Mouse (Mus musculus): ENCODE data around the gene Thbs2. TPM values are rescaled to one million over a fixed set of nuclear protein-coding genes. Genes with fewer than 3 reads are reported as not detected.

The Thbs2 gene
- polyA plus RNA-seq, 1 experiment from 2014 or later = 32.6 TPM

DNA sequence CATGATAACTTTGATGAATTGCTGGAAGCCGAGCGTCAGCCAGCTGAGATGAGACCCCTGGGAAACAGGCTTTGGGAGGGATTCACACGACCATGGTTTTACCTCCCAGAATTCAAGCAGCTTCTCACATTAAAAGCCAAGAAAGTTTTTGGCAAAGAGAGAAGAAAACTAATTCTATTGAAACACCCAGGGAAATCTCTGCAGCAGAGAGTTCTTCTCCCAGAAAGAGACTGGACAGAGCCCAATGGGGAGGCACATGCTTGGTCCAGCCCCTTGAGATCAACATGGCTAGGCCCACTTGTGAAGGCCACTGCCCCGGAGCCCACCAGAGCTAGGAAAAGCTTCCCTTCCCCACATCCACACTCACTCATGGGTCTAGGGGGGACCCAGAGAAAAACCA is 26.9 kb upstream of the Thbs2 start:
- no peak for ATAC-seq (ENCODE audit: insufficient number of reproducible peaks, insufficient read depth, low FRiP score, low read depth)
- WGBS = 72% methylated on average over 4 of the region's 4 CpGs
- H3K27ac ChIP-seq (ENCODE audit: low read length) = no peak overlapping the region

DNA sequence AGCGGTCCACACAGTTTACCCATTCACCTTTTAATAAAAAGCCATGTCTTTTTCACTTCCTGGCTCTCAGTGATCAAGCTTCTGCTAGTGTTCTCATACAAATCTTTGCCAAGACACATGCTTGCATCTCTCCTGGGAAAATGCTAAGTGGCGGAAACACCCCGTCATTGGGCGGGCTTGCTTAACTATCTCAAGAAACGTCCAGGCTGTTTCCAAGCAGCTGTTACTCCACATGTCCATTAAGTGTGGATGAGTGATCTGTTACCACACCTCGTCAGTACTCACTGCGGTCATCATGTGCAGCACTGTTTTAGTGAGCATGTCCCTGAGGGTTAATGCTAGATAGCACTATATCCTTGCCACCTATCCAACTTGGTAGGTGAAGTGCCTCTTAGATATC is 26.2 kb upstream of the Thbs2 start:
- H3K27me3 ChIP-seq (ENCODE audit: control insufficient read depth, insufficient read depth, low read length) = no peaks in the 10 kb centered on the region
- WGBS = 83% methylated on average over 7 of the region's 7 CpGs
- ATAC-seq (ENCODE audit: insufficient number of reproducible peaks, insufficient read depth, low FRiP score, low read depth) = no peak
- H3K9me3 ChIP-seq (ENCODE audit: control insufficient read depth, low read depth, low read length) = no peaks in the 10 kb centered on the region
- no peak overlapping the region for H3K4me2 ChIP-seq (replicated peaks; ENCODE audit: low read depth, low read length)
- H3K4me1 ChIP-seq (ENCODE audit: control insufficient read depth, insufficient read depth, low read length) = peaks cover 10% of the 10 kb centered on the region; the same call in 1 of the 2 replicates
- H3K9ac ChIP-seq (replicated peaks; ENCODE audit: low read depth, low read length) = no peak overlapping the region
- no peak overlapping the region for H3K27ac ChIP-seq (ENCODE audit: low read length)
- no peaks in the 10 kb centered on the region for H3K36me3 ChIP-seq (ENCODE audit: control insufficient read depth, insufficient read depth, low read length)
- no peak overlapping the region for H3K4me3 ChIP-seq (ENCODE audit: low read depth, low read length)

More for the DNA sequence above, 26.9 kb upstream of the Thbs2 start:
- Histone ChIP-seq H3K4me2 (replicated peaks; ENCODE audit: low read depth, low read length) (no peak overlapping the region), H3K9ac (replicated peaks; ENCODE audit: low read depth, low read length) (no peak overlapping the region), H3K4me3 (ENCODE audit: low read depth, low read length) (no peak overlapping the region), H3K36me3 (ENCODE audit: control insufficient read depth, insufficient read depth, low read length) (no peaks in the 10 kb centered on the region), H3K27me3 (ENCODE audit: control insufficient read depth, insufficient read depth, low read length) (no peaks in the 10 kb centered on the region), H3K4me1 (ENCODE audit: control insufficient read depth, insufficient read depth, low read length) (peaks cover 10% of the 10 kb centered on the region; the same call in 1 of the 2 replicates), H3K9me3 (ENCODE audit: control insufficient read depth, low read depth, low read length) (no peaks in the 10 kb centered on the region)

DNA sequence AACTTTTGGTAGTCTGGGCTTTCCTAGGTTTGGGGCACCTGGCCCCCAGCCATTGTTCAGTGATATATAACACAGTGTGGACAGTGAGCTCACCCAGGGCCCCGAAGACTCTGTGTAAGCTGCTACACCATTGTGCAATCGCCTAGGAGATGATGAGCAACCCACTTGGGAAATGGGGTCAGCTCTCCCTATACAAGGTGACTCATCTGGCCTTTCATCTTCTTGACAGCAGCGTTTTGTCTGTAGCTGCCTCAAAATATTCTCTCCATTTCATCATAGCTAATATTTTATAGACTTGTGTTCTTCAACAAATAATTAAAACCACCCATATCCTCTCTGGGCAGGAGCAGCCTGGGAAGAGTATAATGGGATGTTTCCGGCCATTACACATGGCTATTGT is 24.8 kb upstream of the Thbs2 start:
- no peak for ATAC-seq (ENCODE audit: insufficient number of reproducible peaks, insufficient read depth, low FRiP score, low read depth)
- Histone ChIP-seq H3K36me3 (ENCODE audit: control insufficient read depth, insufficient read depth, low read length) (no peaks in the 10 kb centered on the region), H3K9me3 (ENCODE audit: control insufficient read depth, low read depth, low read length) (no peaks in the 10 kb centered on the region), H3K9ac (replicated peaks; ENCODE audit: low read depth, low read length) (no peak overlapping the region), H3K4me3 (ENCODE audit: low read depth, low read length) (no peak overlapping the region), H3K27me3 (ENCODE audit: control insufficient read depth, insufficient read depth, low read length) (no peaks in the 10 kb centered on the region), H3K4me1 (ENCODE audit: control insufficient read depth, insufficient read depth, low read length) (peaks cover 10% of the 10 kb centered on the region; the same call in 1 of the 2 replicates), H3K27ac (ENCODE audit: low read length) (no peak overlapping the region), H3K4me2 (replicated peaks; ENCODE audit: low read depth, low read length) (no peak overlapping the region)
- 55% methylated on average over 4 of the region's 4 CpGs for WGBS

DNA sequence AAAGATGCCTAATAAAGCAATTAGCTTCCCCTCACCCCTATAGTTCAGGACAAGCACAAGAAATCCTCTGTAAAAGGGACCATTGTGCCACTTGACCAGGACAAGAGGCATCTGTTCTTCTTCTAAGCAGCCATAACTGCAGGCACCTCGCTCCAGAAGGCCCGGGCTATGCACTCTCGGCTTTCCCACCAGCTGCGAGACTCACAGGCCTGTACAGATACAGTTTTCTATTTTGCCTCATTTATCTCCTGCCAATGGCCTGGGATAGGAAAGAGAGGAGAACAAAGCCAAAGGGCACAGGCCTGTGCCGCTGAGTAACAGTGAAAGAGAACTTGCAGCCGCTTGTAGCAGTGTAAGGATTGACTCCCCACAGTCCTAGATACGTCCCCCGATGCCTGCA is 20.7 kb upstream of the Thbs2 start:
- Histone ChIP-seq H3K4me3 (ENCODE audit: low read depth, low read length) (no peak overlapping the region), H3K4me2 (replicated peaks; ENCODE audit: low read depth, low read length) (no peak overlapping the region), H3K27ac (ENCODE audit: low read length) (no peak overlapping the region; the same call in 1 of the 2 replicates), H3K9ac (replicated peaks; ENCODE audit: low read depth, low read length) (no peak overlapping the region), H3K36me3 (ENCODE audit: control insufficient read depth, insufficient read depth, low read length) (no peaks in the 10 kb centered on the region), H3K9me3 (ENCODE audit: control insufficient read depth, low read depth, low read length) (no peaks in the 10 kb centered on the region), H3K4me1 (ENCODE audit: control insufficient read depth, insufficient read depth, low read length) (no peaks in the 10 kb centered on the region), H3K27me3 (ENCODE audit: control insufficient read depth, insufficient read depth, low read length) (no peaks in the 10 kb centered on the region)
- no peak for ATAC-seq (ENCODE audit: insufficient number of reproducible peaks, insufficient read depth, low FRiP score, low read depth)
- 61% methylated on average over 8 of the region's 8 CpGs for WGBS

DNA sequence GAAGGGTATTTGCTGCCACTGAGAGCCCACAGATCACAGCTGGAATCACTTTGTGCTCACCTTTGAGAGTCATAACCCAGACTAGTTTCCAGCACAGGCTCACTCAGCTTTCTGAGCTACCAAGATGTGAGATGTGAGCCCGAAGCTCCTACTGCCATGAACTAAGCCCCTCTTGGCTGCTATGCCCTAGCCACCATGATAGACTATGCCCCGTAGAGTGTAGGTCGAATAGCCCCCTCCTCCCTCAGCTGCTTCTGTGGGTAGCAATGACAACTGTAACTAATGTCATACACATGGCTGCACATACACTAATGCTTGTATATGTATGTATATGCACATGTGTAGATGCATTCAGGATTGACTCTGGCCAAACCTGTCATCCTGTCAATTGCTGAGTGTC is 20.3 kb upstream of the Thbs2 start:
- H3K9ac ChIP-seq (replicated peaks; ENCODE audit: low read depth, low read length) = no peak overlapping the region
- no peaks in the 10 kb centered on the region for H3K36me3 ChIP-seq (ENCODE audit: control insufficient read depth, insufficient read depth, low read length)
- no peak overlapping the region for H3K4me3 ChIP-seq (ENCODE audit: low read depth, low read length)
- no peaks in the 10 kb centered on the region for H3K9me3 ChIP-seq (ENCODE audit: control insufficient read depth, low read depth, low read length)
- H3K27ac ChIP-seq (ENCODE audit: low read length) = no peak overlapping the region
- no peak overlapping the region for H3K4me2 ChIP-seq (replicated peaks; ENCODE audit: low read depth, low read length)
- H3K27me3 ChIP-seq (ENCODE audit: control insufficient read depth, insufficient read depth, low read length) = no peaks in the 10 kb centered on the region
- no peaks in the 10 kb centered on the region for H3K4me1 ChIP-seq (ENCODE audit: control insufficient read depth, insufficient read depth, low read length)
- WGBS = 87% methylated on average over 3 of the region's 3 CpGs
- ATAC-seq (ENCODE audit: insufficient number of reproducible peaks, insufficient read depth, low FRiP score, low read depth) = no peak

DNA sequence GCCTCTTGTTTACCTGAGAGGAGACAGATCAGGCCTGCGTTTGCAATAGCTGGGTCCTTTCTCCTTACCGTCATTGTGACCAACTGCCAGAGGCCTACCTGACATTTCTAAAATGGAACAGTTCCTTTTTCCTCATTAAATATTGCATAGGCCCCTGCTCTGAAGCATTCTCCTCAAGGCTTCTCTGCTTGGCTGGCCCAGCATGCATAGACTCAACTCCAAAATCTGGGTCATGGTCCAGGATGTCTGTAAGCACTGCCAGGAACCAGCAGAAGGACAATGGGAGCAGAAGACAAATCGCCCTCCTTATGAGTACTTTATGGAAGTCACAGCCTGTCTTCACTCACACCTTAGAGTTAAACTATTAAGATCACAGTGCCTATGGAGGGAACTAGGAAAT is 17.7 kb upstream of the Thbs2 start:
- H3K36me3 ChIP-seq (ENCODE audit: control insufficient read depth, insufficient read depth, low read length) = no peaks in the 10 kb centered on the region
- ATAC-seq (ENCODE audit: insufficient number of reproducible peaks, insufficient read depth, low FRiP score, low read depth) = no peak
- no peak overlapping the region for H3K4me2 ChIP-seq (replicated peaks; ENCODE audit: low read depth, low read length)
- H3K9me3 ChIP-seq (ENCODE audit: control insufficient read depth, low read depth, low read length) = no peaks in the 10 kb centered on the region
- H3K27me3 ChIP-seq (ENCODE audit: control insufficient read depth, insufficient read depth, low read length) = no peaks in the 10 kb centered on the region
- no peaks in the 10 kb centered on the region for H3K4me1 ChIP-seq (ENCODE audit: control insufficient read depth, insufficient read depth, low read length)
- H3K4me3 ChIP-seq (ENCODE audit: low read depth, low read length) = no peak overlapping the region
- no peak overlapping the region for H3K9ac ChIP-seq (replicated peaks; ENCODE audit: low read depth, low read length)
- no peak overlapping the region for H3K27ac ChIP-seq (ENCODE audit: low read length)
- 81% methylated on average over 3 of the region's 3 CpGs for WGBS

DNA sequence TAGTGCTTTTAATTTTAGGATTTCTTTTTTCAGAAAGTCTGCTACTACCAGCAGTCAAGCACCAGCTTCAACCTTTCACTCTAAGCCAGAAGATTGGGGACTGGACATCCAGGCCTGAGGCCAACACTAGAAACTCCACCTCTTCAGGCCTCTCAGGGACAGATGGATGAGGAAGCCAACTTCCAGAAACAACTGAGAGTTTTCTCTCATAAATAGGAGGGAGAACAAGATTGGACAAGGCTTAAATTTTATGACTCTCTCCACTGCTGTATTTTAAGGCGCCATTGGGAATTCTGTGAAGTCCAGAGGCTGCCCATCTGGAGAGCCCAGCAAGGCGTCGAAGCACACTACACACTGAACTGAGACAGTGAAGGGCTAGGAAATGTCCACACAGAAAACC is 17.0 kb upstream of the Thbs2 start:
- Histone ChIP-seq H3K9ac (replicated peaks; ENCODE audit: low read depth, low read length) (no peak overlapping the region), H3K4me1 (ENCODE audit: control insufficient read depth, insufficient read depth, low read length) (no peaks in the 10 kb centered on the region), H3K4me2 (replicated peaks; ENCODE audit: low read depth, low read length) (no peak overlapping the region), H3K27ac (ENCODE audit: low read length) (no peak overlapping the region), H3K4me3 (ENCODE audit: low read depth, low read length) (no peak overlapping the region), H3K9me3 (ENCODE audit: control insufficient read depth, low read depth, low read length) (no peaks in the 10 kb centered on the region), H3K27me3 (ENCODE audit: control insufficient read depth, insufficient read depth, low read length) (no peaks in the 10 kb centered on the region), H3K36me3 (ENCODE audit: control insufficient read depth, insufficient read depth, low read length) (no peaks in the 10 kb centered on the region)
- no peak for ATAC-seq (ENCODE audit: insufficient number of reproducible peaks, insufficient read depth, low FRiP score, low read depth)
- 91% methylated on average over 3 of the region's 3 CpGs for WGBS

DNA sequence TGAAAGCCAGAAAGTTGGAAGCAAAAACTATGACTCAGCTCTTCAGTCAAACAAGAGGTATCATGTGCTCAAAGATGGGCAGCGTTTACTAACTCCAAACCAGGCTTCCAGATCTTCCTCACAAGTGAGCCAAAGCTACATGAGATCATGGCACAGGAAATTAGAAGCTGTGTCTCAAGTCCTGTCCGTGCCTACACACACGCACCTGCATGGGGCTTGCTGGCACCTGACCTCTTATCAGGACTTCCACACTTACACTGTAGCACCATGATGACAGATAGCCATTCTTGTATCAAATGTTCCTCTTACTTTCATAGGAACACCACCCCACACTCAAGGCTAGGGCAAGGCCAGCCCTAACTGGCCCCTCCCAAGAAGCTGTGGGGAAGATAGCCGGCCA is 12.0 kb upstream of the Thbs2 start:
- no peak for ATAC-seq (ENCODE audit: insufficient number of reproducible peaks, insufficient read depth, low FRiP score, low read depth)
- 89% methylated on average over 4 of the region's 4 CpGs for WGBS
- Histone ChIP-seq H3K4me3 (ENCODE audit: low read depth, low read length) (no peak overlapping the region), H3K4me2 (replicated peaks; ENCODE audit: low read depth, low read length) (no peak overlapping the region), H3K9ac (replicated peaks; ENCODE audit: low read depth, low read length) (no peak overlapping the region), H3K27me3 (ENCODE audit: control insufficient read depth, insufficient read depth, low read length) (no peaks in the 10 kb centered on the region), H3K9me3 (ENCODE audit: control insufficient read depth, low read depth, low read length) (no peaks in the 10 kb centered on the region), H3K27ac (ENCODE audit: low read length) (no peak overlapping the region), H3K36me3 (ENCODE audit: control insufficient read depth, insufficient read depth, low read length) (no peaks in the 10 kb centered on the region), H3K4me1 (ENCODE audit: control insufficient read depth, insufficient read depth, low read length) (peaks cover 6% of the 10 kb centered on the region; the same call in 1 of the 2 replicates)

DNA sequence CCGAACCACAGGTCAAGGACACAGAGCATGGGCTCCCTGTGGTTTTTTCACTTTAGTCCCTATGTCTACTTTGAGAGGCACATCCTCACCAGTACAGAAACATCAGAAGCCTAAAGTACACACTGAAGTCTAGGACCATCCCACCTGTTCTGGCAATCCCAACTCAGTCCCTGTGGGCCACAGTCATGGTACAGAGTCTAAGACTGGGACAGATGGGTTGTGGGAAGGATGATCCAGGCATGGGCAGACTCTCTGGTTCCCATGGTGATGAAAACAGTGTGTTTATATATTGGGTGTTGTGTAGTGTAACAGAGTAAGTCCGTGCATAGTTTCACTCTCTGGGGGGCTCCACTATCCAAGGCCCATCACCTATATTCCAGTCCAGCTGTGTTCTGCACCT is 11.4 kb upstream of the Thbs2 start:
- H3K27me3 ChIP-seq (ENCODE audit: control insufficient read depth, insufficient read depth, low read length) = no peaks in the 10 kb centered on the region
- 75% methylated on average over 2 of the region's 2 CpGs for WGBS
- H3K36me3 ChIP-seq (ENCODE audit: control insufficient read depth, insufficient read depth, low read length) = no peaks in the 10 kb centered on the region
- no peak overlapping the region for H3K4me3 ChIP-seq (ENCODE audit: low read depth, low read length)
- no peak overlapping the region for H3K4me2 ChIP-seq (replicated peaks; ENCODE audit: low read depth, low read length)
- H3K9ac ChIP-seq (replicated peaks; ENCODE audit: low read depth, low read length) = no peak overlapping the region
- no peaks in the 10 kb centered on the region for H3K9me3 ChIP-seq (ENCODE audit: control insufficient read depth, low read depth, low read length)
- H3K4me1 ChIP-seq (ENCODE audit: control insufficient read depth, insufficient read depth, low read length) = peaks cover 6% of the 10 kb centered on the region; the same call in 1 of the 2 replicates
- ATAC-seq (ENCODE audit: insufficient number of reproducible peaks, insufficient read depth, low FRiP score, low read depth) = no peak
- H3K27ac ChIP-seq (ENCODE audit: low read length) = no peak overlapping the region
